Mouse (Mus musculus): ENCODE data around the gene Dusp9. TPM values are rescaled to one million over a fixed set of nuclear protein-coding genes. Genes with fewer than 3 reads are reported as not detected.

Dusp9 gene
- polyA plus RNA-seq, 1 experiment from 2014 or later, result 10.7 TPM

GRCm38 (mm10) chrX:73672879-73673618 lies 33.8 kb downstream of the Dusp9 start, which contains the start of gene Slc6a8:
Slc6a8 (plus strand) TSS chrX:73673150.
- H3K36me3 ChIP-seq, result no peaks in the 10 kb centered on the region
- peak within 1 kb of the TSS; percentile 69 for H3K4me2 ChIP-seq (replicated peaks)
- peak within 1 kb of the TSS; percentile 64 for H3K27ac ChIP-seq
- H3K9me3 ChIP-seq, result no peaks in the 10 kb centered on the region
- H3K9ac ChIP-seq, result peak within 1 kb of the TSS; percentile 77
- WGBS, result 15% methylated on average over 40 of the region's 72 CpGs
- ATAC-seq, result peak; percentile 80
- H3K27me3 ChIP-seq (replicated peaks), result no peaks in the 10 kb centered on the region; the same call in 1 of the 2 replicates
- no peaks in the 10 kb centered on the region for H3K4me1 ChIP-seq (replicated peaks)
- peak within 1 kb of the TSS; percentile 61 for H3K4me3 ChIP-seq (replicated peaks)

- ATAC-seq, result peak; percentile 7; the same call in 1 of the 2 replicates
- WGBS, result 18% methylated on average over 16 of the region's 42 CpGs
- H3K4me3 ChIP-seq (replicated peaks), result peak overlapping the region; percentile 61
- H3K36me3 ChIP-seq, result no peaks in the 10 kb centered on the region
- peak overlapping the region; percentile 69 for H3K4me2 ChIP-seq (replicated peaks)
- H3K4me1 ChIP-seq (replicated peaks), result no peaks in the 10 kb centered on the region
- H3K27ac ChIP-seq, result peak overlapping the region; percentile 64; the same call in 1 of the 2 replicates
- H3K9me3 ChIP-seq, result no peaks in the 10 kb centered on the region
- H3K27me3 ChIP-seq (replicated peaks), result no peaks in the 10 kb centered on the region; the same call in 1 of the 2 replicates
- peak overlapping the region; percentile 77 for H3K9ac ChIP-seq
These were observed 34.4 kb downstream of the Dusp9 start for GRCm38 (mm10) chrX:73673619-73673967.

- Histone ChIP-seq H3K9ac (peak overlapping the region; percentile 77), H3K4me2 (replicated peaks) (peak overlapping the region; percentile 69), H3K27me3 (replicated peaks) (no peaks in the 10 kb centered on the region; the same call in 1 of the 2 replicates), H3K4me1 (replicated peaks) (no peaks in the 10 kb centered on the region), H3K36me3 (no peaks in the 10 kb centered on the region), H3K9me3 (no peaks in the 10 kb centered on the region), H3K4me3 (replicated peaks) (peak overlapping the region; percentile 61), H3K27ac (no peak overlapping the region)
- peak; percentile 63 for ATAC-seq
- WGBS, result 23% methylated on average over 20 of the region's 20 CpGs
These were observed 34.9 kb downstream of the Dusp9 start for GRCm38 (mm10) chrX:73673968-73674661.

- Histone ChIP-seq H3K9ac (no peak overlapping the region), H3K4me2 (replicated peaks) (peak overlapping the region; percentile 69), H3K36me3 (no peaks in the 10 kb centered on the region), H3K9me3 (no peaks in the 10 kb centered on the region), H3K4me3 (replicated peaks) (peak overlapping the region; percentile 61; the same call in 1 of the 2 replicates), H3K27me3 (replicated peaks) (no peaks in the 10 kb centered on the region; the same call in 1 of the 2 replicates), H3K4me1 (replicated peaks) (no peaks in the 10 kb centered on the region), H3K27ac (no peak overlapping the region)
- ATAC-seq, result no peak
- WGBS, result 59% methylated on average over 2 of the region's 2 CpGs
These were observed 36.0 kb downstream of the Dusp9 start for GRCm38 (mm10) chrX:73675231-73675630.

- no peak overlapping the region for H3K4me3 ChIP-seq (replicated peaks)
- H3K4me1 ChIP-seq (replicated peaks), result no peaks in the 10 kb centered on the region
- ATAC-seq, result no peak
- H3K4me2 ChIP-seq (replicated peaks), result no peak overlapping the region
- no peak overlapping the region for H3K9ac ChIP-seq
- no peaks in the 10 kb centered on the region for H3K9me3 ChIP-seq
- H3K27me3 ChIP-seq (replicated peaks), result no peaks in the 10 kb centered on the region; the same call in 1 of the 2 replicates
- H3K27ac ChIP-seq, result no peak overlapping the region
- no peaks in the 10 kb centered on the region for H3K36me3 ChIP-seq
- WGBS, result 91% methylated on average over 4 of the region's 4 CpGs
These were observed 37.4 kb downstream of the Dusp9 start for GRCm38 (mm10) chrX:73676668-73677067.

- no peak for ATAC-seq
- 85% methylated on average over 2 of the region's 2 CpGs for WGBS
- H3K27ac ChIP-seq, result no peak overlapping the region
- no peak overlapping the region for H3K9ac ChIP-seq
- no peaks in the 10 kb centered on the region for H3K27me3 ChIP-seq (replicated peaks)
- H3K4me1 ChIP-seq (replicated peaks), result no peaks in the 10 kb centered on the region
- no peaks in the 10 kb centered on the region for H3K9me3 ChIP-seq
- H3K4me3 ChIP-seq (replicated peaks), result no peak overlapping the region
- H3K36me3 ChIP-seq, result no peaks in the 10 kb centered on the region
- no peak overlapping the region for H3K4me2 ChIP-seq (replicated peaks)
These were observed 44.9 kb downstream of the Dusp9 start for GRCm38 (mm10) chrX:73684156-73684555.

- Histone ChIP-seq H3K9me3 (no peaks in the 10 kb centered on the region), H3K27ac (0 out of 2 replicates have a peak overlapping the region, but pooled peaks have one; percentile 51), H3K4me2 (replicated peaks) (no peak overlapping the region), H3K9ac (no peak overlapping the region), H3K36me3 (no peaks in the 10 kb centered on the region), H3K4me1 (replicated peaks) (no peaks in the 10 kb centered on the region), H3K27me3 (replicated peaks) (no peaks in the 10 kb centered on the region), H3K4me3 (replicated peaks) (no peak overlapping the region)
- ATAC-seq, result peak; percentile 46
These were observed 45.8 kb downstream of the Dusp9 start for GRCm38 (mm10) chrX:73684978-73685377.

GRCm38 (mm10) chrX:73685629-73686028 lies 46.4 kb downstream of the Dusp9 start:
- peak; percentile 79 for ATAC-seq

GRCm38 (mm10) chrX:73690917-73691629 lies 51.9 kb downstream of the Dusp9 start:
- Histone ChIP-seq H3K9me3 (no peaks in the 10 kb centered on the region), H3K36me3 (no peaks in the 10 kb centered on the region), H3K9ac (no peak overlapping the region), H3K27ac (no peak overlapping the region), H3K4me2 (replicated peaks) (no peak overlapping the region), H3K27me3 (replicated peaks) (no peaks in the 10 kb centered on the region; the same call in 1 of the 2 replicates), H3K4me1 (replicated peaks) (no peaks in the 10 kb centered on the region), H3K4me3 (replicated peaks) (no peak overlapping the region)
- 72% methylated on average over 5 of the region's 5 CpGs for WGBS
- peak; percentile 59; the same call in 1 of the 2 replicates for ATAC-seq

More at GRCm38 (mm10) chrX:73685629-73686028, 46.4 kb downstream of the Dusp9 start:
- Histone ChIP-seq H3K4me1 (replicated peaks) (no peaks in the 10 kb centered on the region), H3K27ac (0 out of 2 replicates have a peak overlapping the region, but pooled peaks have one; percentile 51), H3K9ac (no peak overlapping the region), H3K36me3 (no peaks in the 10 kb centered on the region), H3K4me3 (replicated peaks) (no peak overlapping the region), H3K27me3 (replicated peaks) (no peaks in the 10 kb centered on the region), H3K9me3 (no peaks in the 10 kb centered on the region), H3K4me2 (replicated peaks) (no peak overlapping the region)
- 41% methylated on average over 3 of the region's 3 CpGs for WGBS

Other genes starting within 250 kb of the Dusp9 start
- gene Gm18336, start 240.7 kb upstream of the Dusp9 start, polyA plus RNA-seq (2015; fragmentation: Nextera tagmentation; extraction: Ambion mirVana), result not detected in 2 replicates
- 0.32 and 0.54 TPM in 2 replicates for gene Zfp92, start 228.3 kb upstream of the Dusp9 start, polyA plus RNA-seq (2015; fragmentation: Nextera tagmentation; extraction: Ambion mirVana)
- not detected in 2 replicates for gene Trex2, start 204.1 kb upstream of the Dusp9 start, polyA plus RNA-seq (2015; fragmentation: Nextera tagmentation; extraction: Ambion mirVana)
- 58.2 and 60.6 TPM in 2 replicates for gene Haus7, start 180.4 kb upstream of the Dusp9 start, polyA plus RNA-seq (2015; fragmentation: Nextera tagmentation; extraction: Ambion mirVana)
- 48.5 and 52.7 TPM in 2 replicates for gene Bgn, start 155.8 kb upstream of the Dusp9 start, polyA plus RNA-seq (2015; fragmentation: Nextera tagmentation; extraction: Ambion mirVana)
- 0.26 and 0.28 TPM in 2 replicates for gene Atp2b3, start 136.3 kb upstream of the Dusp9 start, polyA plus RNA-seq (2015; fragmentation: Nextera tagmentation; extraction: Ambion mirVana)
- gene Pnck, start 20.7 kb downstream of the Dusp9 start, polyA plus RNA-seq (2015; fragmentation: Nextera tagmentation; extraction: Ambion mirVana), result 12.4 and 12.7 TPM in 2 replicates
- gene Slc6a8, start 33.7 kb downstream of the Dusp9 start, polyA plus RNA-seq (2015; fragmentation: Nextera tagmentation; extraction: Ambion mirVana), result 7.1 and 9.1 TPM in 2 replicates
- gene Bcap31, start 76.8 kb downstream of the Dusp9 start, polyA plus RNA-seq (2015; fragmentation: Nextera tagmentation; extraction: Ambion mirVana), result 296 and 302 TPM in 2 replicates
- 18.5 and 20.2 TPM in 2 replicates for gene Abcd1, start 77.2 kb downstream of the Dusp9 start, polyA plus RNA-seq (2015; fragmentation: Nextera tagmentation; extraction: Ambion mirVana)
- gene Plxnb3, start 117.7 kb downstream of the Dusp9 start, polyA plus RNA-seq (2015; fragmentation: Nextera tagmentation; extraction: Ambion mirVana), result 0.38 TPM in 2 replicates
- gene Srpk3, start 135.0 kb downstream of the Dusp9 start, polyA plus RNA-seq (2015; fragmentation: Nextera tagmentation; extraction: Ambion mirVana), result 1.3 and 2.0 TPM in 2 replicates
- gene Idh3g, start 147.5 kb downstream of the Dusp9 start, polyA plus RNA-seq (2015; fragmentation: Nextera tagmentation; extraction: Ambion mirVana), result 217 and 251 TPM in 2 replicates
- gene Ssr4, start 147.6 kb downstream of the Dusp9 start, polyA plus RNA-seq (2015; fragmentation: Nextera tagmentation; extraction: Ambion mirVana), result 240 and 287 TPM in 2 replicates
- gene Pdzd4, start 185.6 kb downstream of the Dusp9 start, polyA plus RNA-seq (2015; fragmentation: Nextera tagmentation; extraction: Ambion mirVana), result 0.57 and 0.72 TPM in 2 replicates

All from intestine, embryonic 15.5 days (tissue).